Mouse (Mus musculus) lung, postnatal 0 days (tissue): Measurements from ENCODE around the gene Eif3f.

ENCODE experiments used
- CTCF ChIP-seq: IDR thresholded peaks from 2 replicates; pipeline ENCODE4 v1.5.1; 2016; ENCODE audit warnings: antibody characterized with exemption, mild to moderate bottlenecking
- EP300 ChIP-seq: IDR thresholded peaks from 2 replicates; pipeline ENCODE4 v1.6.1; 2016; ENCODE audit warnings: antibody characterized with exemption, mild to moderate bottlenecking, control low read depth

DNA sequence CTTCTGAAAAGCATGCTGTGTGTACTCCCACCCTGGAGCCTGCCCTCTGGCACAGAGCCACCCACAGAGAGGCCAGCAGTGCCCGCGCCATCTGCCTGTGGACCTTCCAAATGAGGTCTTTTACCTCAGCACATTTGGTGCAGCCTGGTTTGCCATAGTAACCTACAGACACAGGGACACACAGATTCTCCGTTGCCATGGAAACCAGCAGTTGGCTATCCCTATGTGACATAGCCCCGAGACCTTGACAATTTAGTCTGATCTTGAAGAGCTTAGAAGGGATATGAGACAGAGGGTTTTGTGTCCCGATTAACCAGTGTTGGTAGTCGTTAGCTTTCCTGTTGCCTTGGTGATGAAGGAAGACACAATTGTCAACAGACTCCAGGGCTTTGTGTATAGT is 38.1 kb downstream of the Eif3f start:
- no peak for TF ChIP-seq CTCF
- TF ChIP-seq EP300, result no peak
